Mouse (Mus musculus) bone marrow, adult 2 months (tissue): ENCODE results near the gene Tcte2.

Experiments
- CTCF ChIP-seq: fragments of 200-500 bp; IDR thresholded peaks from 2 replicates; pipeline ENCODE4 v1.5.1; 2011; ENCODE audit warnings: low read length, control low read depth; ENCODE audit not compliant: control insufficient read depth, insufficient read depth
- POLR2A ChIP-seq: fragments of 200-500 bp; IDR thresholded peaks from 2 replicates; pipeline ENCODE4 v1.6.1; 2011; ENCODE audit warnings: low read depth, mild to moderate bottlenecking, control low read depth, low read length, borderline replicate concordance; ENCODE audit not compliant: control insufficient read depth

DNA sequence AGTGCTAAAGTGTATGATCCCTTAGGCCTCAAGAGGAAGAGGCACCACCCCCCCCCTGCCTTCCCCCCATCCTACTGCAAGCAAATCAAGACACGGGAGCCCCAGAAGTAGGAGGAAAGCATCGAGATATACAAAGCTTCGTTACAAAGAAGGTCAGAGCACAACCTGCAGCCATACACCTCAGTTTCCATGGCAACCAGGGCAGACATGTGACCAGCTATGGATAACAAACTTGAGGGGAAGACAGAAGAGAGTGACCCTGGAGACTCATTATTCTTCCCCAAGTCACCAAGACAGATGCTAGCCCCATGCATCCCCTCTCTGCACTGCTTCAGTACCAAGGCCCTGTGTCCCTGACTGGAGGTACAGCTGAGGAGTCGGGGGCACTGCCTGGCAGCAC lies 74.5 kb downstream of the Tcte2 start:
- no peak for TF ChIP-seq CTCF
- no peak for TF ChIP-seq POLR2A
